Mouse (Mus musculus): Measurements from ENCODE around the gene Foxs1.

The Foxs1 gene

GRCm38 (mm10) chr2:152903586-152903985 lies 29.4 kb downstream of the Foxs1 start:
- DNase-seq (ENCODE audit: low read depth): peak; percentile 34

GRCm38 (mm10) chr2:152902658-152903057 lies 30.4 kb downstream of the Foxs1 start:
- DNase-seq (ENCODE audit: low read depth): no peak

GRCm38 (mm10) chr2:152901296-152901695 lies 31.7 kb downstream of the Foxs1 start:
- DNase-seq (ENCODE audit: low read depth): no peak

- peak; percentile 30 for DNase-seq (ENCODE audit: low read depth)
Observed at GRCm38 (mm10) chr2:152899011-152899410, 34.0 kb downstream of the Foxs1 start.

- no peak for DNase-seq (ENCODE audit: low read depth)
Observed at GRCm38 (mm10) chr2:152896926-152897325, 36.1 kb downstream of the Foxs1 start.

- DNase-seq (ENCODE audit: low read depth): no peak
Observed at GRCm38 (mm10) chr2:152895834-152896233, 37.2 kb downstream of the Foxs1 start.

- no peak for DNase-seq (ENCODE audit: low read depth)
Observed at GRCm38 (mm10) chr2:152888774-152889173, 44.2 kb downstream of the Foxs1 start.

- DNase-seq (ENCODE audit: low read depth): peak; percentile 22
Observed at GRCm38 (mm10) chr2:152887230-152887629, 45.8 kb downstream of the Foxs1 start.

GRCm38 (mm10) chr2:152884101-152884645 lies 48.8 kb downstream of the Foxs1 start:
- no peak for DNase-seq (ENCODE audit: low read depth)

All from NIH3T3 (cell line).